Mouse (Mus musculus) brain, adult 2 months (tissue): ENCODE data around the gene Fut4.
A peak's percentile ranks its signal among the peaks of the same experiment; 100 is the strongest.

ENCODE experiments used
- DNase-seq: peaks from one replicate; pipeline ENCODE4 v3.0.0; 2011; ENCODE audit warnings: low read depth, low spot score

The Fut4 gene

DNA sequence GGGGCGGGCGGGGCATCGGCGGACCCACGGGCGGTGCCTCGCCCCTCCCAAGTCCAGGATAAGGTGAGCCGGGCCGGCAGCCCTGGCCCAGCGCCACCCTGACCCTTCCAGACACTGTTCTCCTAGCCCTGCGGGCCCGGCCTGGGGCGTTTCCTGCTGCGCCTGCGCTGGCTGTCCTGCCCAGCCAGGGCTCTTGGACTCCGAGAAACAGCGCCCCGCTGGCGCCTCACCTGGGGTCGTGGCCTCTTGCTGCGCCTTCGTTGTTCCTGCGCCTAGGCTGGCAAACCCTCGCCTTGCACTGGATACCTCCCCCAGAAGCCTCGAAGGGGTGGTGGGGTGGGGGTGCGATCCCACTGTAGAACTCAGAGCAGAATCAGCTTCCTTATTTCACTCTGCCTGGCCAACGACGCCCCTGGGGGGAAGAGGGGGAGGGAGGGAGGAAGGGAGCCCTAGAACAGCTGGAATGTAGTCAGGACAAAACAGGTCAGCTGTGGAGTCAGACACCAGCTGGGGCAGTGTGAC is at the start of gene Fut4:
Gene Fut4 (minus strand): TSS at position 393 of the 522 bp plus-strand sequence.
- no peak for DNase-seq

GRCm38 (mm10) chr9:14787356-14787755 is 35.2 kb upstream of the Fut4 start:
- DNase-seq = no peak

DNA sequence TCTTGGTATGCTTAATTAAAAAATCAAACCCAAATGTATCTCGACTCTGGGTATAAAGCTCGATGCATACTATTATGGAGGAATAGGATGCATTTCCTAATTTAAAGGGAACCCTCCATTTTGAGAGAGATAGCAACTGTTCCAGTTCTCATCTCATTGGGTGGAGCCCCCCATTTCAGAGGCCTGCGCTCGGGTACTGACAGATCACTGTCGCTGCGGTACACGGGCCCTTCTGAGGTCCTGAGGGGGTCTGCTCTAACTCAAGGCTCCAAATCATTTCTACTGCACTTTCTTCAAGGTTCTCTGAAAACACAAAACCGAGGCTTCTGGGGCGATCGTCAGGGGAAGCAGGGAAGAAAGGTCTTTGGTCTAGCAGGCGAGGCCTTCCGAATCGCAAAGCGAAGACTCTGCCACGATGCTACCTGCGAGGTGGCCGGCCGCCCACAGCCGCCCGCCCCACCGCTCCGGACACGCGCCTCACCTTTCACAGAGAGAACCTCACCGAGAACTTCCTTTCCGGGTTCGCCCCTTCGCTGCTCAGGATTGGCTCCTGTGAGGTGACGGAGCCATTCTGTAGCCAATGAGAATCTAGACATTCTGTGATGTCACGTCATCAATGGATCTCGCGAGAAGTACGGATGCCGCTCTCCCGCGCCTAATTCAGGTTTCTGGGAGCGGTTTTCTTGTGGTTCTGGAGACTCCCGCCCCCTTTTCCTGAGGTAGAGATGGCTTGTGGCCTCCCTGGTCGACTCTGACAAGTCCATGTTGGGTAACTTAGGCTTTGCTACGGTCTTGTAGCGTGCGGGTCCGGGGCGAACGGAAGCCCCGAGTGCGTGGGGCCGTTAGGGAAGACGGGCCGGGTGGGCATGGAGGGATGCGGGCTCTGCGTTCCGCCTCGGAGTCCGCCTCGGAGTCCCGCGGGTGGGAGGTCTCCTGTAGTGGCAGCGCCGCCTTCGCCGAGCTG is 32.1 kb upstream of the Fut4 start, which contains the start of the genes Mre11a and Ankrd49:
Gene Mre11a (plus strand): TSS at position 616 of the 964 bp plus-strand sequence.
Gene Ankrd49 (minus strand): TSS at position 818 of the 964 bp plus-strand sequence.
- DNase-seq = peak; percentile 98

GRCm38 (mm10) chr9:14778341-14778740 is 26.1 kb upstream of the Fut4 start:
- no peak for DNase-seq

DNA sequence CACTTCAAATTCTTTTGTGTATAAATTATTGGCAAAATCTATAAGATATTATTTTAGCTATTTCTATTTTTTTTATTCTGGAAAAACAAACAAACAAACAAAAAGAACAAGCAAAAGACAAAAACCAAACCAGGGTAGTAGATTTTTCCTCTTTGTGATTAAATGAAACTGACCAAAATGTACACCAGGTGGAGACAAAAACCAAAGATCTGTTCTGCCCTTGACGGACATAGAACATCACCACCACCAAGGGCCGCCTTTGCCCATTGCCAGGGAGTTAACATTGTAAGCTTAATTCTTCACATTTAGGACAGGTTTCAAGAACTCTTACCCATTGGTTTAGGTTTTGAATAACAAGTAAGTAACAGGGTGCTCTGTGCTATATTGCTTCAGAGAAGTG is 21.6 kb upstream of the Fut4 start:
- peak; percentile 27 for DNase-seq

DNA sequence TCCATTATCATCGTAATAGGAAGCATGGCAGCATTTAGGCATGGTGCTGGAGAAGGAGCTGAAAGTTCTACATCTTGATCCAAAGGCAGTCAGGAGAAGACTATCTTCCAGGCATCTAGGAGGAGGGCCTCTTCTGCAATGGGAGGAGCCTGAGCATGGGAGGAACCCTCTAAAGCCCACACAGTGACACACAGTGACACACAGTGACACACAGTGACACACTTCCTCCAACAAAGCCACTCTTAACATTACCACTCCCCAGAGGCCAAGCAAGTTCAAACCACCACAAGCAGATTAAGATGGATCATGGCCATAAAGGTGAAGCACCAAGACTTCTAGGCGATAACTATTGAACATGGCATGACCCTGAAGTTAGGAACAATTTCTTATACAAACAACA is 19.9 kb upstream of the Fut4 start:
- DNase-seq = no peak

DNA sequence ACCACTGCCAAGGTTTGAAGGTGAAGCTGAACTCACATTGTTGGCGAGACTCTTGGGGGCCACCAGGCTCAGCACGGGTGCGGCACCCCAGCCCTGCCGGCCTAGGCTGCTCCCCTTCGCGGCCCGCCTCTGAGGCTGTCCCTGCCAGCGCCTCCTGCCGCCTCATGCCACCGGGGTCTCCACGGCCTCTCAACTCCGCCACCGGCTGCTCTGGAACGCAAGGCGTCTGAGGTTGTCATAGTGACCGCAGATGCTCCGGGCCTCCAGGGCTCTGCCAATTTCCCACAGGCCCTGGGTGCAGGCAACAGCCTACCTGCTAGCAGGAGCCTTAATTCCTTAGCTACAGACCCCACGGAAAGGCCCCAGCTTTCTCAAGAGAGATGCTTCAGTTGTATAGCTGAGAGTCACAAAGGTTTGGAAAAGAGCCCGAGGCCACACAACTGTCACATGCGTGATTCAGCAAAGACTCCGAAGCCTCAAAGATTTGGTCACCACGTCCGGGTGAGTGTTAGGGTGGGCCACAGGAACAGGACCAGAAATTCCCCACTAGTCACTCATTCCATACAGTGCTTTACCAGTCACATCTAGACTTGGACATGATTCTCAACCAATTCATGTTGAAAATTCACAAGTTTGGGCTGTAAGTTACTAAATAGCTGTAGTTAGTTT is 18.7 kb upstream of the Fut4 start, which contains the start of gene 1700012B09Rik:
Gene 1700012B09Rik (minus strand): TSS at position 228 of the 669 bp plus-strand sequence.
- DNase-seq = no peak

GRCm38 (mm10) chr9:14769811-14770210 is 17.6 kb upstream of the Fut4 start:
- DNase-seq = no peak

- peak; percentile 44 for DNase-seq
Measured at GRCm38 (mm10) chr9:14764765-14765164, 12.6 kb upstream of the Fut4 start.

DNA sequence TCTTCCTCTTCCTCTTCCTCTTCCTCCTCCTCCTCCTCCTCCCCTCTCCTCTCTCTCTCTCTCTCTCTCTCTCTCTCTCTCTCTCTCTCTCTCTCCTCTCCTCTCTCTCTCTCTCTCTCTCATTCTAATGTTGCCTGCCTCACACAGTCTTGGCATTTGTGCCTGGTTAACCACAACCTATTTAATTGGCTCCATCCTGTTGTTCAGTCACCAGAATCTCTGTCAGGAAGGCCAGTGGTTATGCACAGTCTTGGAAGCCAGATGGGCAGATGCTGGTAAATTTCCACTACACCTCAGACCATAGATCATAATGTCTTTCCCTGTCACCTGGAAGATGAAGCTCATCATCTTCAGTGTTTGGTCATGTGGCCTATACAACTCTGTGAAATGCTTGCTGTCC is 7.1 kb upstream of the Fut4 start:
- no peak for DNase-seq

GRCm38 (mm10) chr9:14758590-14758989 is 6.4 kb upstream of the Fut4 start:
- DNase-seq = no peak

- no peak for DNase-seq
Measured at GRCm38 (mm10) chr9:14754469-14754868, 2.3 kb upstream of the Fut4 start.

DNA sequence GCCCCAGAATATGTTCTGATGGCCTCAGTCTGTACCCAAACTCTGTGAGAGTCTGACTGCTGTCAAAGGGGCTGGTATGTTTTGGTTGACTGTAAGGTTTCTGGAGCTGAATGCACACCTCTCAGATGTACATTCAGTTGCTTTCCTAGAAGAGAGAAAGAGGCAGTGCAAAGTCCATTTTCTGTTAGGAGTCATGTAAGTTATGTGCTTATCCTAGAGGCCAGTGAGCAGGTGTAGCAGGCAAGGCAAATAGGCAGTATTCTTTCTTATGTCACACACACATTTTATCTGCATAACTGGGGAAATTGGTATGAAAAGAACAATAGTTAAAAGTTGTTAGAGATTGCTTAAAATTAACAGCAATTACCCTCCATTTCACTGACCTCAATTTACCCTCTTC is 1.8 kb upstream of the Fut4 start:
- DNase-seq = no peak

- DNase-seq = no peak
Measured at GRCm38 (mm10) chr9:14751503-14752000, 641 bp downstream of the Fut4 start.

DNA sequence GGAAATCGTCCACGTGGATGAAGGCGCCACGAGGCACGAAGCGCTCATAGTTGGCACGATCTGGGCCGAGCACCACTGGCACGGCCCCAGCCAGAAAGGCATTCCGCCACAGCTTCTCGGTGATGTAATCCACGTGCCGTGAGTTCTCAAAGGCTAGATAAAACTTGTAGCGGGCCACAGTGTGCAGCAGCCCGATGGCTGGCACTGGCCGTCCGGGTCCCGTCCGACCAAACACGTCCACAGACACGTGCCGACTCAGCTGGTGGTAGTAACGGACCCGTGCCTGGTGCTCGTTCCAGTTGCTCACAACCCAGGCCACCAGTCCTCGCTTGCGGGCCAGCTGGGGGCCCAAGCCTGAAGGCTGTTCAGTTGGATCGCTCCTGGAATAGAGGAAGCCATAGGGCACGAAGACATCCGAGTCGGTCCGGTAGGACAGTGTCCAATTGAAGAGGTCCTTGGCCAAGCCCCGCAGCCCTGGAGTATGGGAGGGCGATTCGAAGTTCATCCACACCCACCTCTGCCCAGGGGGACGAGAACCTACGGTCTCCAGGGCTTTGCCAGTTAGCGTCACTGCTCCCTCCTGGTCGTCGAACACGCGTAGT is 1.2 kb downstream of the Fut4 start:
- no peak for DNase-seq

- no peak for DNase-seq
Measured at GRCm38 (mm10) chr9:14740151-14740924, 11.9 kb downstream of the Fut4 start, which contains the start of gene Piwil4. Piwil4 (minus strand) TSS chr9:14740733.

GRCm38 (mm10) chr9:14739498-14740150 is 12.6 kb downstream of the Fut4 start:
- DNase-seq = no peak

DNA sequence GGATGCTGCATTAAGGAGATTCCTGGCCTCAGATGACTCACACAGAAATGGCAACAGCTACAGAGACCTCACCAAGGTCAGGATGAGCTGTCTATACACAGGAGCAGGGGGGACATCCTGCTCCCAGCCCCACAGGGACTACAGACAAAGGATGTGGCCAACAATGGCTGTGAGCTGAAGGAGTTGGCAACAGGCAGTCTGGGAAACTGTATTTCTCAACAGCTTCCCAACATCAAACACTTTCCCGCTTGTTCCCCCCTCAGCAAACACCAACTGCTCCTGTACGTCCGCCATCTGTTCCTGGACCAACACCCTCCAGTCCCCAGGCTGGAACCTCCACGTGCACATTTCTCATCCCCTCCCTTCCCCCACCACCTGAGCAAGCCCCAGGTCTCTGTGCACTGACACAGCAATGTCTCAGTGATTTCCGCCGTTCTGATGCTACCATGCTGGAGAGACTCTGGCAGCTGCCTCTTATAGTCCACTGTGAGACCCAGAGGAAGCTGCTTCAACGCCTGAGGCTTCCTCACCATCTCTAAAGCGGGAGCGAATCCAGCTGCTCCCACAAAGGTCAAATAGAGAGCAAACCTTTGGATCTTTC is 21.2 kb downstream of the Fut4 start:
- no peak for DNase-seq

DNA sequence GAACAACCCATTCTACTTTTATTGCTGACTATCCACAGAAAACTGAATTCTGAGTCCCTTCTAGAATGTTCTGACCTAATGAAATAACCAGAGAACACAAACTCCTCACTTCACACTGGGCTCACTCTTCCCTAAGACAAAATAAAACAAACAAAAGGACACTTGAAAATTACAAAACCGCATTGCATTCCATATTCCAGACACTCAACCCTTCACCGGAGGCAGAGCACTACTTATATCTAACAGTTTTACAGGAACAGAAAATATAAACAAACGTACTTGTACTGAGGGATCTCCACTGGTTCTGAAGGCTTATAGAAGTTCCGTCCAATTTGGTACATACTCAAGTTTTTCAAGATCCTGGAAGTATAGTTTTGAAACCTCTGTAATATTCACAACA is 23.8 kb downstream of the Fut4 start:
- DNase-seq = no peak

GRCm38 (mm10) chr9:14726629-14727028 is 25.6 kb downstream of the Fut4 start:
- DNase-seq = no peak
